Mouse (Mus musculus): Measurements from ENCODE around the gene Rxylt1.

Gene Rxylt1

GRCm38 (mm10) chr10:122044926-122045325 is 52.2 kb downstream of the Rxylt1 start:
- DNase-seq (ENCODE audit: low read depth), result no peak

GRCm38 (mm10) chr10:122040372-122040771 is 56.8 kb downstream of the Rxylt1 start:
- DNase-seq (ENCODE audit: low read depth), result no peak

GRCm38 (mm10) chr10:122039566-122039965 is 57.6 kb downstream of the Rxylt1 start:
- DNase-seq (ENCODE audit: low read depth), result no peak

GRCm38 (mm10) chr10:122038554-122038953 is 58.6 kb downstream of the Rxylt1 start:
- DNase-seq (ENCODE audit: low read depth), result no peak

GRCm38 (mm10) chr10:122033271-122033670 is 63.9 kb downstream of the Rxylt1 start:
- DNase-seq (ENCODE audit: low read depth), result no peak

GRCm38 (mm10) chr10:122030420-122030819 is 66.8 kb downstream of the Rxylt1 start:
- DNase-seq (ENCODE audit: low read depth), result no peak

- no peak for DNase-seq (ENCODE audit: low read depth)
Measured at GRCm38 (mm10) chr10:122029738-122030137, 67.4 kb downstream of the Rxylt1 start.

Measured in fibroblast of lung, adult 2 months (primary cell).